Mouse (Mus musculus) small intestine, adult 2 months (tissue): Measurements from ENCODE around the gene Oas2.

Experiments
- CTCF ChIP-seq: fragments of 200-500 bp; IDR thresholded peaks from 2 replicates; pipeline ENCODE4 v1.5.1; 2012; ENCODE audit warnings: low read depth, mild to moderate bottlenecking, control low read depth, inconsistent platforms, low read length, moderate library complexity, mixed read lengths; ENCODE audit not compliant: insufficient replicate concordance, insufficient read length; ENCODE audit errors: extremely low read depth
- POLR2A ChIP-seq: fragments of 200-500 bp; IDR thresholded peaks from 2 replicates; pipeline ENCODE4 v1.6.1; 2012; ENCODE audit warnings: low read depth, mild to moderate bottlenecking, control low read depth, inconsistent platforms, low read length, moderate library complexity

DNA sequence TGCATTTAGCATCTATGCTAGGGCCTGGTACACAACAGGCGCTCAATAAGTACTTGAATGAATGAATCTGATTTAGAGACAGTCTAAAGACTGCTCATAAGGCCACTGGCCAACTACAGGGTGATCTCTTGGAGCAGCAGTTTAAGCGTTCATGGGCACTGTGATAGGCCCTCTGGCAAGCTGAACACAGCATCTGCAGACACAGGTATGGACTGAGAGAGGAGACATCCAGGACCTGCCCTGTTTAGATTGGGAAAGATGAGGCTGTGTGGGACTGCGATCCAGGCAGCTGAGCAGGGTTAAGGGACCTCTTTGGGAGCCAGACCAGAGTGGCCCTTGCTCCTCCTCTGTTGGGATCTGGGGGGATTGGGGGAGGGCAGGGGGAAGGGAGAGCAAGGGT, 37.8 kb downstream of the Oas2 start, which contains the start of gene Dtx1:
- no peak for TF ChIP-seq CTCF
- no peak for TF ChIP-seq POLR2A
